Comparison of ENCODE assay signal across 14 mouse cellular contexts in the genomic region with DNA sequence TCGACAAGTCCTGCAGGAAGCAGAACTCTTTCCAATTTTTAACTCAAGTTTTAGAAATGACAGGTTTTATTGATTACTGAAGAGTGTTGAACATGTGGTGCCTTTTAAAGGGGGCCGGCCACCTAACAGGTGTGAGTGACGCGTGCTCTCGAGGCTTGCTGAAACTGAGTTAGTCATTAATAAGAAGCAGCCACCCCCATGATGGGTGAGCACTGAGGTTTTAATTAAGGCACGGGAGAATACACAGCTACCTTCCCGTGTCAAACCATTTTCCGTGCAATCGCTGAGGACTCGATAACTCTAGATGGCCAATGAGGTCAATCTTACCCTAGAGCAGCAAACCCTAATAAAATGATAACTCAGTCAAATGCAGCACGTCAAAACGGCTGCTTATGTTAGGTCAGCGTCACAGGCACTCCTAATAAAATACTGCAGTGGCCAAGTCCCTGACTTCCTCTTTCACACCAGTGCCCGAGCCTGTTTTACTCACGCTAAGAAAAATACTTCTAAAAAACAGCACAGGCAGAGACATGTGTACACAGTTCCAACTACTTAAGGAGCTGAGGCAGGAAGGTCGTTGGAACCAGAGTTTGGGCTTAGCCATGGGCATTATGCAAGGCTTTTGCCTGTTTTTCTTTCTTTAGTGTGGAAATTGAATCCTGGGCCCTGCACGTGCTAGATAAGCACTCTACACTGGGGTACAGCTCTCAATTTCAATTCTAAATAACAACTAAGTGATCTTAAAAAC. TPM values are rescaled to one million over a fixed set of nuclear protein-coding genes. Genes with fewer than 3 reads are reported as not detected.
DNase-seq lines count a peak whose midpoint lies in the region; ATAC-seq and TF ChIP-seq lines count a peak whose summit lies in the region.
"Had no signal": no experiment of that assay in that cellular context is flagged by ENCODE, and none has a peak within 500 bp of the region (broad histone marks: within the 10 kb centered on the region; RNA-seq: fewer than 3 reads in every experiment).

No protein-coding gene starts in this region.

- 77% methylated on average over 17 of the region's 17 CpGs for whole genome bisulfite sequencing in intestine, embryonic 16.5 days
- 80% methylated on average over 17 of the region's 17 CpGs for WGBS in intestine, embryonic 15.5 days
- 48% methylated on average over 17 of the region's 17 CpGs for WGBS in liver, embryonic 14.5 days (ENCODE audit: insufficient replicate concordance)
- WGBS in embryonic facial prominence, embryonic 10.5 days = 87% methylated on average over 17 of the region's 17 CpGs

- peak; percentile 43 for DNase-seq in 416B (ENCODE audit: low read depth)
- no peak for DNase-seq in liver, embryonic 14.5 days (ENCODE audit: low read depth in 3 of 3, low spot score in 3 of 3)
- no peak for DNase-seq in cerebellum, adult 11-12 months
- DNase-seq in embryonic facial prominence, embryonic 10.5 days (ENCODE audit: low spot score) = no peak
- no peak for DNase-seq in adrenal gland, adult 18-20 months (ENCODE audit: low spot score in 2 of 2)
- DNase-seq: adrenal gland, adult 8-10 months; cerebellum, adult 11 months; left cerebral cortex, postnatal 4 days; thymus, postnatal 14 days had no signal

- no peak for TF ChIP-seq EP300 in liver, embryonic 14.5 days (IDR thresholded peaks at IDR 0.05; ENCODE audit: low read depth)

- H3K9ac ChIP-seq in intestine, embryonic 16.5 days (ENCODE audit: low read depth, low read length) = no peak overlapping the region
- no peak overlapping the region for H3K9ac ChIP-seq in intestine, embryonic 15.5 days
- H3K9ac ChIP-seq in liver, embryonic 14.5 days (replicated peaks) = peak overlapping the region; percentile 96

- peak overlapping the region; percentile 30; the same call in 1 of the 2 replicates for H3K27ac ChIP-seq in intestine, embryonic 16.5 days (ENCODE audit: low read length)
- H3K27ac ChIP-seq in intestine, embryonic 15.5 days = no peak overlapping the region
- peak overlapping the region; percentile 74 for H3K27ac ChIP-seq in liver, embryonic 14.5 days
- no peak overlapping the region for H3K27ac ChIP-seq in embryonic facial prominence, embryonic 10.5 days (replicated peaks)

- no peak overlapping the region for H3K4me2 ChIP-seq in intestine, embryonic 16.5 days (ENCODE audit: low read depth, low read length)
- no peak overlapping the region for H3K4me2 ChIP-seq in intestine, embryonic 15.5 days (replicated peaks)
- peak overlapping the region; percentile 65 for H3K4me2 ChIP-seq in liver, embryonic 14.5 days (ENCODE audit: low read depth)

- H3K27me3 ChIP-seq in intestine, embryonic 16.5 days (replicated peaks; ENCODE audit: control insufficient read depth, insufficient read depth, low read length) = no peaks in the 10 kb centered on the region
- no peaks in the 10 kb centered on the region for H3K27me3 ChIP-seq in intestine, embryonic 15.5 days (replicated peaks)
- H3K27me3 ChIP-seq in liver, embryonic 14.5 days (ENCODE audit: control insufficient read depth, insufficient read depth, low read length) = no peaks in the 10 kb centered on the region
- H3K27me3 ChIP-seq in embryonic facial prominence, embryonic 10.5 days (replicated peaks; ENCODE audit: low read depth, poor library complexity, severe bottlenecking) = no peaks in the 10 kb centered on the region
- H3K27me3 ChIP-seq: Patski had no signal

- H3K4me3 ChIP-seq in intestine, embryonic 16.5 days (ENCODE audit: low read length) = no peak overlapping the region
- no peak overlapping the region for H3K4me3 ChIP-seq in intestine, embryonic 15.5 days (replicated peaks)
- H3K4me3 ChIP-seq in liver, embryonic 14.5 days (ENCODE audit: insufficient read depth in 1 of 2, low read depth in 2 of 2, low read length in 2 of 2) = peak overlapping the region; percentile 15 to 98; a peak in 2 of 4 replicates
- H3K4me3 ChIP-seq in embryonic facial prominence, embryonic 10.5 days = no peak overlapping the region

- ATAC-seq in intestine, embryonic 16.5 days = no peak
- no peak for ATAC-seq in intestine, embryonic 15.5 days
- ATAC-seq in common myeloid progenitor, adult 5-6 weeks (replicated peaks; ENCODE audit: low read depth, poor library complexity, severe bottlenecking) = peak; percentile 9
- no peak for ATAC-seq in liver, embryonic 14.5 days (ENCODE audit: insufficient read depth)
- ATAC-seq: Patski had no signal

- H3K4me1 ChIP-seq in intestine, embryonic 16.5 days (ENCODE audit: control insufficient read depth, insufficient read depth, low read length) = peaks cover 29% of the 10 kb centered on the region
- peaks cover 7% of the 10 kb centered on the region; the same call in 1 of the 2 replicates for H3K4me1 ChIP-seq in intestine, embryonic 15.5 days (replicated peaks)
- peaks cover 36 to 43% of the 10 kb centered on the region in 2 experiments for H3K4me1 ChIP-seq in liver, embryonic 14.5 days (replicated peaks; ENCODE audit: control insufficient read depth in 2 of 2, insufficient read depth in 2 of 2, low read length in 1 of 2)
- H3K4me1 ChIP-seq in embryonic facial prominence, embryonic 10.5 days = peaks cover 23% of the 10 kb centered on the region

- no peaks in the 10 kb centered on the region for H3K9me3 ChIP-seq in intestine, embryonic 16.5 days (ENCODE audit: control insufficient read depth, low read length)
- H3K9me3 ChIP-seq in intestine, embryonic 15.5 days = no peaks in the 10 kb centered on the region
- H3K9me3 ChIP-seq in liver, embryonic 14.5 days (ENCODE audit: control insufficient read depth, low read length) = no peaks in the 10 kb centered on the region
- H3K9me3 ChIP-seq in embryonic facial prominence, embryonic 10.5 days = no peaks in the 10 kb centered on the region

- TF ChIP-seq CTCF in liver, embryonic 14.5 days (IDR thresholded peaks at IDR 0.05; ENCODE audit: low read depth) = no peak

- peaks cover 7% of the 10 kb centered on the region; the same call in 1 of the 2 replicates for H3K36me3 ChIP-seq in intestine, embryonic 16.5 days (ENCODE audit: control insufficient read depth, insufficient read depth, low read length)
- H3K36me3 ChIP-seq in intestine, embryonic 15.5 days = peaks cover 19% of the 10 kb centered on the region
- peaks cover 67% of the 10 kb centered on the region for H3K36me3 ChIP-seq in liver, embryonic 14.5 days (replicated peaks; ENCODE audit: control insufficient read depth, insufficient read depth, low read depth)
- peaks cover 24% of the 10 kb centered on the region for H3K36me3 ChIP-seq in embryonic facial prominence, embryonic 10.5 days (replicated peaks)

RNA-seq across cellular contexts. Expression of a gene that starts 3.2 kb away (rescaled TPM):
- 15.0 and 19.7 TPM in 2 replicates for polyA plus RNA-seq in intestine, embryonic 16.5 days (2015; fragmentation: Nextera tagmentation; extraction: Ambion mirVana)
- 13.8 and 14.7 TPM in 2 replicates for polyA plus RNA-seq in intestine, embryonic 15.5 days (2015; fragmentation: Nextera tagmentation; extraction: Ambion mirVana)
- 23.6 and 24.5 TPM in 2 replicates for total RNA-seq in common myeloid progenitor, adult 5-6 weeks (2017)
- 17.8 and 18.7 TPM in 2 replicates for polyA plus RNA-seq in liver, embryonic 14.5 days (2012; rRNA removed)
- polyA plus RNA-seq in liver, embryonic 14.5 days (2014; fragmentation: Nextera tagmentation; extraction: Ambion mirVana) = 30.3 and 32.5 TPM in 2 replicates
- polyA plus RNA-seq in embryonic facial prominence, embryonic 10.5 days (2016; fragmentation: Nextera tagmentation; extraction: Ambion mirVana) = 9.5 and 11.4 TPM in 2 replicates
- 1 to 10 TPM; 7.2 to 7.5 TPM for total RNA-seq in adrenal gland, adult 18-20 months (2021)

RNA-seq across cellular contexts. Expression of a gene that starts 18.6 kb away (rescaled TPM):
- polyA plus RNA-seq in intestine, embryonic 16.5 days (2015; fragmentation: Nextera tagmentation; extraction: Ambion mirVana) = 85.1 and 85.3 TPM in 2 replicates
- 96.0 and 105 TPM in 2 replicates for polyA plus RNA-seq in intestine, embryonic 15.5 days (2015; fragmentation: Nextera tagmentation; extraction: Ambion mirVana)
- total RNA-seq in common myeloid progenitor, adult 5-6 weeks (2017) = 96.1 and 135 TPM in 2 replicates
- polyA plus RNA-seq in liver, embryonic 14.5 days (2012; rRNA removed) = 13.6 and 27.2 TPM in 2 replicates
- polyA plus RNA-seq in liver, embryonic 14.5 days (2014; fragmentation: Nextera tagmentation; extraction: Ambion mirVana) = 54.5 and 58.2 TPM in 2 replicates
- 124 and 134 TPM in 2 replicates for polyA plus RNA-seq in embryonic facial prominence, embryonic 10.5 days (2016; fragmentation: Nextera tagmentation; extraction: Ambion mirVana)
- 10 to 100 TPM; 56.5 to 60.9 TPM for total RNA-seq in adrenal gland, adult 18-20 months (2021)

RNA-seq across cellular contexts. Expression of a gene that starts 37.8 kb away (rescaled TPM):
- 0.73 and 1.1 TPM in 2 replicates for polyA plus RNA-seq in intestine, embryonic 16.5 days (2015; fragmentation: Nextera tagmentation; extraction: Ambion mirVana)
- 0.66 and 1.2 TPM in 2 replicates for polyA plus RNA-seq in intestine, embryonic 15.5 days (2015; fragmentation: Nextera tagmentation; extraction: Ambion mirVana)
- total RNA-seq in common myeloid progenitor, adult 5-6 weeks (2017) = 0.55 TPM in 1 of 2 replicates, not detected in the other
- 0.26 and 0.33 TPM in 2 replicates for polyA plus RNA-seq in liver, embryonic 14.5 days (2012; rRNA removed)
- polyA plus RNA-seq in liver, embryonic 14.5 days (2014; fragmentation: Nextera tagmentation; extraction: Ambion mirVana) = 0.23 and 0.28 TPM in 2 replicates
- 0.69 and 1.3 TPM in 2 replicates for polyA plus RNA-seq in embryonic facial prominence, embryonic 10.5 days (2016; fragmentation: Nextera tagmentation; extraction: Ambion mirVana)
- total RNA-seq in adrenal gland, adult 18-20 months (2021) = under 1 TPM in 1 of 2 experiments, not detected in 1; 0.32 TPM
- total RNA-seq: heart, adult 8-10 months had no signal
- polyA plus RNA-seq: Patski had no signal

Comparison
In these comparisons a context has a peak if more than half of its experiments do, and no peak if none do; other contexts are left out.
1. H3K27ac ChIP-seq: peak in intestine, embryonic 16.5 days (single experiment) and liver, embryonic 14.5 days (single experiment); none in intestine, embryonic 15.5 days (single experiment) and embryonic facial prominence, embryonic 10.5 days (single experiment).
2. H3K4me3 ChIP-seq: peak in liver, embryonic 14.5 days (2 of 2); none in intestine, embryonic 16.5 days (single experiment), intestine, embryonic 15.5 days (single experiment) and embryonic facial prominence, embryonic 10.5 days (single experiment).